In genomic region chr3:79411666-79412065, GRCm38 (mm10) we compare ENCODE assay signal across 16 mouse cellular contexts.
DNase-seq lines count a peak whose midpoint lies in the region; ATAC-seq and TF ChIP-seq lines count a peak whose summit lies in the region.
"Had no signal": no experiment of that assay in that cellular context is flagged by ENCODE, and none has a peak within 500 bp of the region (broad histone marks: within the 10 kb centered on the region; RNA-seq: fewer than 3 reads in every experiment).

No protein-coding gene starts in this region.

- H3K9me3 ChIP-seq in forebrain, postnatal 0 days (ENCODE audit: low read length), result no peaks in the 10 kb centered on the region
- H3K9me3 ChIP-seq in forebrain, embryonic 12.5 days, result no peaks in the 10 kb centered on the region
- H3K9me3 ChIP-seq in midbrain, embryonic 11.5 days (ENCODE audit: control insufficient read depth, low read length), result no peaks in the 10 kb centered on the region
- no peaks in the 10 kb centered on the region for H3K9me3 ChIP-seq in midbrain, postnatal 0 days (ENCODE audit: low read length)
- no peaks in the 10 kb centered on the region for H3K9me3 ChIP-seq in embryonic facial prominence, embryonic 14.5 days (ENCODE audit: control insufficient read depth, low read length)
- H3K9me3 ChIP-seq: heart, embryonic 12.5 days; hindbrain, embryonic 15.5 days had no signal

- H3K27ac ChIP-seq in forebrain, postnatal 0 days (ENCODE audit: low read depth, low read length), result no peak overlapping the region
- H3K27ac ChIP-seq in forebrain, embryonic 12.5 days, result no peak overlapping the region
- H3K27ac ChIP-seq in midbrain, embryonic 11.5 days (ENCODE audit: low read depth, low read length), result no peak overlapping the region
- no peak overlapping the region for H3K27ac ChIP-seq in midbrain, postnatal 0 days (ENCODE audit: low read depth, low read length)
- H3K27ac ChIP-seq in embryonic facial prominence, embryonic 14.5 days (replicated peaks; ENCODE audit: low read depth, low read length), result no peak overlapping the region
- H3K27ac ChIP-seq: hindbrain, embryonic 15.5 days had no signal

- no peak overlapping the region for H3K4me2 ChIP-seq in forebrain, postnatal 0 days (ENCODE audit: low read depth)
- H3K4me2 ChIP-seq in forebrain, embryonic 12.5 days, result no peak overlapping the region
- no peak overlapping the region for H3K4me2 ChIP-seq in midbrain, embryonic 11.5 days
- no peak overlapping the region for H3K4me2 ChIP-seq in midbrain, postnatal 0 days (ENCODE audit: low read depth, low read length, poor library complexity, severe bottlenecking)
- no peak overlapping the region for H3K4me2 ChIP-seq in embryonic facial prominence, embryonic 14.5 days (ENCODE audit: low read depth, low read length)
- H3K4me2 ChIP-seq: heart, embryonic 12.5 days; hindbrain, embryonic 15.5 days had no signal

- H3K36me3 ChIP-seq in forebrain, postnatal 0 days (ENCODE audit: insufficient read depth), result no peaks in the 10 kb centered on the region
- no peaks in the 10 kb centered on the region for H3K36me3 ChIP-seq in forebrain, embryonic 12.5 days (replicated peaks)
- no peaks in the 10 kb centered on the region for H3K36me3 ChIP-seq in midbrain, embryonic 11.5 days (ENCODE audit: control insufficient read depth, insufficient read depth, low read length)
- H3K36me3 ChIP-seq in midbrain, postnatal 0 days (ENCODE audit: insufficient read depth, low read length), result no peaks in the 10 kb centered on the region
- H3K36me3 ChIP-seq in embryonic facial prominence, embryonic 14.5 days (ENCODE audit: control insufficient read depth, insufficient read depth, low read length), result no peaks in the 10 kb centered on the region
- H3K36me3 ChIP-seq: heart, embryonic 12.5 days; hindbrain, embryonic 15.5 days had no signal

- WGBS in forebrain, postnatal 0 days, result 47% methylated on average over 2 of the region's 2 CpGs
- 77% methylated on average over 2 of the region's 2 CpGs for WGBS in forebrain, embryonic 12.5 days
- 74% methylated on average over 2 of the region's 2 CpGs for WGBS in midbrain, embryonic 11.5 days
- WGBS in midbrain, postnatal 0 days, result 75% methylated on average over 2 of the region's 2 CpGs
- WGBS in embryonic facial prominence, embryonic 14.5 days, result 19% methylated on average over 2 of the region's 2 CpGs

- peak; percentile 45 for DNase-seq in forebrain, postnatal 0 days
- peak; percentile 78 for DNase-seq in midbrain, embryonic 11.5 days (ENCODE audit: low spot score, missing footprints)
- no peak for DNase-seq in midbrain, postnatal 0 days (ENCODE audit: low spot score)
- peak; percentile 60 for DNase-seq in embryonic facial prominence, embryonic 14.5 days (ENCODE audit: low spot score)
- no peak for DNase-seq in spleen, postnatal 36 days (ENCODE audit: low spot score in 2 of 2)
- DNase-seq: adrenal gland, postnatal 10 days; cerebellum, adult 11-12 months; cerebellum, adult 9-10 months; cerebellum, postnatal 25 days; gastrocnemius, postnatal 14 days; heart, postnatal 36 days had no signal

- no peaks in the 10 kb centered on the region for H3K27me3 ChIP-seq in forebrain, postnatal 0 days (ENCODE audit: insufficient read depth, low read length)
- no peaks in the 10 kb centered on the region for H3K27me3 ChIP-seq in forebrain, embryonic 12.5 days
- no peaks in the 10 kb centered on the region for H3K27me3 ChIP-seq in midbrain, embryonic 11.5 days (ENCODE audit: control insufficient read depth, insufficient read depth, low read length)
- no peaks in the 10 kb centered on the region for H3K27me3 ChIP-seq in midbrain, postnatal 0 days (ENCODE audit: insufficient read depth, low read length)
- H3K27me3 ChIP-seq in embryonic facial prominence, embryonic 14.5 days (replicated peaks; ENCODE audit: control insufficient read depth, insufficient read depth, low read length), result no peaks in the 10 kb centered on the region
- H3K27me3 ChIP-seq: heart, embryonic 12.5 days; hindbrain, embryonic 15.5 days had no signal

- no peak for TF ChIP-seq CTCF in forebrain, postnatal 0 days (IDR thresholded peaks at IDR 0.05; ENCODE audit: low read depth)
- no peak for TF ChIP-seq CTCF in midbrain, postnatal 0 days (IDR thresholded peaks at IDR 0.05)

- no peak overlapping the region for H3K4me3 ChIP-seq in forebrain, postnatal 0 days (ENCODE audit: low read depth, low read length)
- H3K4me3 ChIP-seq in forebrain, embryonic 12.5 days (replicated peaks), result no peak overlapping the region
- H3K4me3 ChIP-seq in midbrain, embryonic 11.5 days (ENCODE audit: low read depth, low read length), result no peak overlapping the region
- H3K4me3 ChIP-seq in midbrain, postnatal 0 days (ENCODE audit: low read depth, low read length), result no peak overlapping the region
- no peak overlapping the region for H3K4me3 ChIP-seq in embryonic facial prominence, embryonic 14.5 days (ENCODE audit: low read depth, low read length)
- H3K4me3 ChIP-seq: heart, embryonic 12.5 days; hindbrain, embryonic 15.5 days had no signal

- no peaks in the 10 kb centered on the region for H3K4me1 ChIP-seq in forebrain, postnatal 0 days (ENCODE audit: insufficient read depth)
- peaks cover 16% of the 10 kb centered on the region for H3K4me1 ChIP-seq in forebrain, embryonic 12.5 days
- peaks cover 10% of the 10 kb centered on the region for H3K4me1 ChIP-seq in midbrain, embryonic 11.5 days (ENCODE audit: control insufficient read depth, insufficient read depth, low read length)
- H3K4me1 ChIP-seq in midbrain, postnatal 0 days (ENCODE audit: insufficient read depth, low read length), result no peaks in the 10 kb centered on the region
- H3K4me1 ChIP-seq in embryonic facial prominence, embryonic 14.5 days (ENCODE audit: control insufficient read depth, insufficient read depth, low read length), result peaks cover 10% of the 10 kb centered on the region; the same call in 1 of the 2 replicates

- peak; percentile 56 for ATAC-seq in forebrain, postnatal 0 days
- no peak for ATAC-seq in forebrain, embryonic 12.5 days (ENCODE audit: low FRiP score)
- no peak for ATAC-seq in midbrain, embryonic 11.5 days (ENCODE audit: low FRiP score)
- ATAC-seq in midbrain, postnatal 0 days (ENCODE audit: low FRiP score), result no peak
- no peak for ATAC-seq in embryonic facial prominence, embryonic 14.5 days (ENCODE audit: low read depth)
- ATAC-seq: forebrain, embryonic 14.5 days; intestine, embryonic 16.5 days had no signal

- H3K9ac ChIP-seq in forebrain, postnatal 0 days, result no peak overlapping the region
- H3K9ac ChIP-seq in forebrain, embryonic 12.5 days, result no peak overlapping the region
- H3K9ac ChIP-seq in midbrain, embryonic 11.5 days (ENCODE audit: low read length), result no peak overlapping the region
- H3K9ac ChIP-seq in midbrain, postnatal 0 days (replicated peaks; ENCODE audit: low read length, poor library complexity, severe bottlenecking), result no peak overlapping the region
- H3K9ac ChIP-seq in embryonic facial prominence, embryonic 14.5 days (ENCODE audit: low read depth, low read length), result no peak overlapping the region
- H3K9ac ChIP-seq: heart, embryonic 12.5 days; hindbrain, embryonic 15.5 days had no signal

Comparison
In these comparisons a context has a peak if more than half of its experiments do, and no peak if none do; other contexts are left out.
1. DNase-seq: peak in forebrain, postnatal 0 days (single experiment), midbrain, embryonic 11.5 days (single experiment) and embryonic facial prominence, embryonic 14.5 days (single experiment); none in midbrain, postnatal 0 days (single experiment) and spleen, postnatal 36 days (0 of 2).